Mouse (Mus musculus): ENCODE results near the gene Rab5if. TPM values are rescaled to one million over a fixed set of nuclear protein-coding genes. Genes with fewer than 3 reads are reported as not detected.

Gene Rab5if
- polyA plus RNA-seq, 1 experiment = 191 TPM

GRCm38 (mm10) chr2:156923057-156923456 lies 60.1 kb downstream of the Rab5if start:
- TF ChIP-seq CEBPB (IDR thresholded peaks at IDR 0.05; ENCODE audit: insufficient read depth, poor library complexity, severe bottlenecking) = no peak
- TF ChIP-seq MYOG (IDR thresholded peaks at IDR 0.05; ENCODE audit: control insufficient read depth in 1 of 3, insufficient read depth in 1 of 3, insufficient read length in 2 of 3, low read depth in 2 of 3) = no peak
- TF ChIP-seq SRF (IDR thresholded peaks at IDR 0.05; ENCODE audit: control insufficient read depth, insufficient read length, low read depth) = no peak
- TF ChIP-seq POLR2AphosphoS2 (IDR thresholded peaks at IDR 0.05; ENCODE audit: insufficient read length, low read depth) = no peak
- no peak for TF ChIP-seq REST (IDR thresholded peaks at IDR 0.05; ENCODE audit: insufficient read depth, insufficient read length)
- no peak for TF ChIP-seq E2F4 (IDR thresholded peaks at IDR 0.05; ENCODE audit: insufficient read depth)
- TF ChIP-seq POLR2A (IDR thresholded peaks at IDR 0.05; ENCODE audit: insufficient read length, low read depth) = no peak
- TF ChIP-seq MAX (IDR thresholded peaks at IDR 0.05; ENCODE audit: low read depth) = no peak
- no peak for TF ChIP-seq TCF12 (IDR thresholded peaks at IDR 0.05; ENCODE audit: insufficient read depth, poor library complexity, severe bottlenecking)
- TF ChIP-seq MYOD1 (IDR thresholded peaks at IDR 0.05; ENCODE audit: control insufficient read depth in 1 of 3, insufficient read length in 2 of 3, low read depth in 2 of 3) = no peak
- TF ChIP-seq USF1 (IDR thresholded peaks at IDR 0.05; ENCODE audit: low read depth) = no peak
- TF ChIP-seq TCF3 (IDR thresholded peaks at IDR 0.05; ENCODE audit: insufficient read length, low read depth) = no peak
- Histone ChIP-seq H3ac (ENCODE audit: control insufficient read depth, insufficient read length) (no peak overlapping the region), H3K4me2 (ENCODE audit: low read depth) (no peak overlapping the region), H3K4me3 (no peak overlapping the region), H3K36me3 (ENCODE audit: control insufficient read depth, insufficient read depth) (no peaks in the 10 kb centered on the region), H3K27me3 (ENCODE audit: control insufficient read depth, insufficient read depth, insufficient read length) (no peaks in the 10 kb centered on the region), H3K79me2 (ENCODE audit: control insufficient read depth, insufficient read depth) (no peaks in the 10 kb centered on the region)

Other genes starting within 250 kb of the Rab5if start
- 176 TPM for gene Dlgap4, start 249.4 kb upstream of the Rab5if start, polyA plus RNA-seq (2012; fragmentation: generic; extraction: Trizol)
- gene Myl9, start 87.7 kb upstream of the Rab5if start, polyA plus RNA-seq (2012; fragmentation: generic; extraction: Trizol) = 442 TPM
- 11.2 TPM for gene Tgif2, start 23.1 kb upstream of the Rab5if start, polyA plus RNA-seq (2012; fragmentation: generic; extraction: Trizol)
- 0.26 TPM for gene 4930518I15Rik, start 5.2 kb upstream of the Rab5if start, polyA plus RNA-seq (2012; fragmentation: generic; extraction: Trizol)
- 0.18 TPM for gene Sla2, start 24.1 kb downstream of the Rab5if start, polyA plus RNA-seq (2012; fragmentation: generic; extraction: Trizol)
- 34.0 TPM for gene Ndrg3, start 128.9 kb downstream of the Rab5if start, polyA plus RNA-seq (2012; fragmentation: generic; extraction: Trizol)
- gene Dsn1, start 144.0 kb downstream of the Rab5if start, polyA plus RNA-seq (2012; fragmentation: generic; extraction: Trizol) = 4.8 TPM
- 11.9 TPM for gene Soga1, start 216.1 kb downstream of the Rab5if start, polyA plus RNA-seq (2012; fragmentation: generic; extraction: Trizol)
- not detected for gene Tldc2, start 223.9 kb downstream of the Rab5if start, polyA plus RNA-seq (2012; fragmentation: generic; extraction: Trizol)

All from myocyte (in vitro differentiated cells).